Mouse (Mus musculus): ENCODE results near the gene Pip4k2c. TPM values are rescaled to one million over a fixed set of nuclear protein-coding genes. Genes with fewer than 3 reads are reported as not detected.
A peak's percentile ranks its signal among the peaks of the same experiment; 100 is the strongest.

Gene Pip4k2c
- polyA plus RNA-seq, 1 experiment from 2014 or later: 30.8 TPM

- Histone ChIP-seq H3K4me3 (ENCODE audit: low read length) (peak overlapping the region; percentile 47), H3K9ac (ENCODE audit: low read length) (no peak overlapping the region), H3K4me1 (replicated peaks; ENCODE audit: control insufficient read depth, insufficient read depth, low read length) (peaks cover 24% of the 10 kb centered on the region), H3K27me3 (ENCODE audit: control insufficient read depth, insufficient read depth, low read depth, low read length) (peaks cover 58% of the 10 kb centered on the region), H3K9me3 (ENCODE audit: control insufficient read depth, low read length) (no peaks in the 10 kb centered on the region), H3K27ac (ENCODE audit: low read length) (no peak overlapping the region), H3K4me2 (ENCODE audit: low read depth, low read length) (peak overlapping the region; percentile 67), H3K36me3 (ENCODE audit: control insufficient read depth, insufficient read depth, low read length) (no peaks in the 10 kb centered on the region)
- WGBS: 3% methylated on average over 22 of the region's 22 CpGs
- no peak for ATAC-seq (ENCODE audit: low read depth)
Observed at GRCm38 (mm10) chr10:127170002-127170401, 41.4 kb downstream of the Pip4k2c start.

DNA sequence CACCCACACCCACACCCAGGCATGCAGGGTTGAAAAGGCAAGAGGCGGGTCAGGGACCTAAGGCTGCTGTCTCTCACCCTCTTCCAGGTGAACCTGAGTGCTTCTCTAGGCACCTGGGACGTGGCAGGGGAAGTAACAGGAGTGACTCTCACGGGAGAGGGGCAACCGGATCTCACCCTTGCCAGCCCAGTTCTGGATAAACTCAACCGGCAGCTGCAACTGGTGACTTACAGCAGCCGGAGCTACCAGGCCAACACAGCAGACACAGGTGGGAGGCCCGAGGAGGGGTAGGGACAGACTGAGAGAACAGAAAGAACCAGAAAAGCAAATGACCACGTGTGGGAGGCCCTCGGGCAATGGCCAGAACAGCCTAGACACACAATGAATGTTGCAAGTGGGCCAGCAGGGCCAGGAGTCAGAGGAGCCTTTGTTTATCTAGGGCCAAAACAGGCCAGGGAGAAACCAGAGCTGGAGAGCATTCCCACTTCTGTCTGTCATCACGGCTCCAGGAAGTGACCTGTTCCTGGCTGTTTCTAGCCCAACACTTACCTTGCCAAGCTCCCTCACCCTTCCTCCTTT, 43.7 kb downstream of the Pip4k2c start:
- Histone ChIP-seq H3K36me3 (ENCODE audit: control insufficient read depth, insufficient read depth, low read length) (no peaks in the 10 kb centered on the region), H3K4me1 (replicated peaks; ENCODE audit: control insufficient read depth, insufficient read depth, low read length) (peaks cover 26% of the 10 kb centered on the region), H3K4me3 (ENCODE audit: low read length) (no peak overlapping the region), H3K9me3 (ENCODE audit: control insufficient read depth, low read length) (no peaks in the 10 kb centered on the region), H3K9ac (ENCODE audit: low read length) (no peak overlapping the region), H3K4me2 (ENCODE audit: low read depth, low read length) (no peak overlapping the region), H3K27ac (ENCODE audit: low read length) (no peak overlapping the region), H3K27me3 (ENCODE audit: control insufficient read depth, insufficient read depth, low read depth, low read length) (peaks cover 67% of the 10 kb centered on the region)
- WGBS: 24% methylated on average over 10 of the region's 10 CpGs
- no peak for ATAC-seq (ENCODE audit: low read depth)

- no peak overlapping the region for H3K9ac ChIP-seq (ENCODE audit: low read length)
- H3K9me3 ChIP-seq (ENCODE audit: control insufficient read depth, low read length): no peaks in the 10 kb centered on the region
- ATAC-seq (ENCODE audit: low read depth): no peak
- no peak overlapping the region for H3K27ac ChIP-seq (ENCODE audit: low read length)
- H3K27me3 ChIP-seq (ENCODE audit: control insufficient read depth, insufficient read depth, low read depth, low read length): peaks cover 66% of the 10 kb centered on the region
- H3K4me2 ChIP-seq (ENCODE audit: low read depth, low read length): no peak overlapping the region
- peaks cover 26% of the 10 kb centered on the region for H3K4me1 ChIP-seq (replicated peaks; ENCODE audit: control insufficient read depth, insufficient read depth, low read length)
- H3K4me3 ChIP-seq (ENCODE audit: low read length): peak overlapping the region; percentile 62
- WGBS: 24% methylated on average over 15 of the region's 15 CpGs
- no peaks in the 10 kb centered on the region for H3K36me3 ChIP-seq (ENCODE audit: control insufficient read depth, insufficient read depth, low read length)
Observed at GRCm38 (mm10) chr10:127166771-127167613, 44.4 kb downstream of the Pip4k2c start.

- H3K4me2 ChIP-seq (ENCODE audit: low read depth, low read length): peak overlapping the region; percentile 100
- no peak for ATAC-seq (ENCODE audit: low read depth)
- WGBS: 4% methylated on average over 11 of the region's 11 CpGs
- H3K36me3 ChIP-seq (ENCODE audit: control insufficient read depth, insufficient read depth, low read length): no peaks in the 10 kb centered on the region
- H3K27me3 ChIP-seq (ENCODE audit: control insufficient read depth, insufficient read depth, low read depth, low read length): peaks cover 62% of the 10 kb centered on the region
- H3K9me3 ChIP-seq (ENCODE audit: control insufficient read depth, low read length): no peaks in the 10 kb centered on the region
- peak overlapping the region; percentile 67 for H3K9ac ChIP-seq (ENCODE audit: low read length)
- H3K27ac ChIP-seq (ENCODE audit: low read length): no peak overlapping the region
- H3K4me3 ChIP-seq (ENCODE audit: low read length): peak overlapping the region; percentile 62
- H3K4me1 ChIP-seq (replicated peaks; ENCODE audit: control insufficient read depth, insufficient read depth, low read length): peaks cover 26% of the 10 kb centered on the region
Observed at GRCm38 (mm10) chr10:127166404-127166715, 45.0 kb downstream of the Pip4k2c start.

DNA sequence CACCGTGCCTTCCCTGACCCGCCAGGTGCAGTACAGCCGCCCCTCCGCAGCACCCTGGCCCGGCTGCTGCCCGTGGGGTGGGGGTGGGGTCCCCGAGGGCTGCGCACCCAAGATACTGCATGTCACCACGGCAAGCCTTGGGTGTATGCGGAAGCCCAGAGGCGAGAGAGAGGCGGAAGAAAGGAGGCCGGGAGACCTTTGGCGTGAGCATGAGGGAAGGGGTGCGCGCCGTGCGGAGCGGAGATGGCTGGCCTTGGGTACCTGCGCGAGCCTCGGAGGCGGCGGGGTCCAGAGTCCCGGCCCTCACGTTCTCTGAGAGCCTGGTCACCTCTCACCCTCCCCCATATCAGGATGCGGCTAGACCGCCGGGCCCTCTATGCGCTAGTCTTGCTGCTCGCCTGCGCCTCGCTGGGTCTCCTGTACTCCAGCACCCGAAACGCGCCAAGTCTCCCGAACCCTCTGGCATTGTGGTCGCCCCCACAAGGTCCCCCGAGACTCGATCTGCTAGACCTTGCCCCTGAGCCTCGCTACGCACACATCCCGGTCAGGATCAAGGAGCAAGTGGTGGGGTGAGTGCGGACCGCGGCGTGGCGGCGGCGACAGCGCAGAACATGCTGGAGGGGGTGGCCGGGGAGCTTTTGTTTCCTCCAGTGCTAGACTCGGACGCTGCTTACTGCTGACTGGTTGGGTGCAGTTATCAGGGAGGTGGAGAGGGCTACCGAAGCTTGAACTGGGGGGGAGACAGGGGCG, 45.6 kb downstream of the Pip4k2c start:
- H3K9me3 ChIP-seq (ENCODE audit: control insufficient read depth, low read length): no peaks in the 10 kb centered on the region
- ATAC-seq (ENCODE audit: low read depth): peak; percentile 32
- H3K4me1 ChIP-seq (replicated peaks; ENCODE audit: control insufficient read depth, insufficient read depth, low read length): peaks cover 26% of the 10 kb centered on the region
- H3K4me2 ChIP-seq (ENCODE audit: low read depth, low read length): peak overlapping the region; percentile 100
- no peaks in the 10 kb centered on the region for H3K36me3 ChIP-seq (ENCODE audit: control insufficient read depth, insufficient read depth, low read length)
- peak overlapping the region; percentile 67 for H3K9ac ChIP-seq (ENCODE audit: low read length)
- peaks cover 61% of the 10 kb centered on the region for H3K27me3 ChIP-seq (ENCODE audit: control insufficient read depth, insufficient read depth, low read depth, low read length)
- under 1% methylated on average over 51 of the region's 56 CpGs for WGBS
- H3K4me3 ChIP-seq (ENCODE audit: low read length): peak overlapping the region; percentile 62
- no peak overlapping the region for H3K27ac ChIP-seq (ENCODE audit: low read length)

DNA sequence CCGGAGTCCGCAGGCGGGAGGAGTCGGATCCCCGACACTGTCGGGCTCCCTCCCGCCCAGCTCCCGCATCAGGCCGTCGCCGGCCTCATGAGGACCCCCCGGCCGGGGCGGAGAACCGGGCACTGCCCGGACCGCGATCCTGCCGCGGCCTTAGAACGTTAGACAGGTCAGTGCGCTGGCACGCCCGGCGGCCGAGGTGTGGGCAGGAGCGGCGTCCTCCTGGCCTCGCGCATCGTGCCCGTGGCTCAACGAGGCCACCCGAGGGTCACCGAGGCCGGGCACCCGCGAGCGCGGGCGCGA, 46.1 kb downstream of the Pip4k2c start:
- Histone ChIP-seq H3K4me3 (ENCODE audit: low read length) (peak overlapping the region; percentile 62), H3K27ac (ENCODE audit: low read length) (0 out of 2 replicates have a peak overlapping the region, but pooled peaks have one; percentile 27), H3K36me3 (ENCODE audit: control insufficient read depth, insufficient read depth, low read length) (no peaks in the 10 kb centered on the region), H3K27me3 (ENCODE audit: control insufficient read depth, insufficient read depth, low read depth, low read length) (peaks cover 56% of the 10 kb centered on the region), H3K4me1 (replicated peaks; ENCODE audit: control insufficient read depth, insufficient read depth, low read length) (peaks cover 21% of the 10 kb centered on the region), H3K4me2 (ENCODE audit: low read depth, low read length) (peak overlapping the region; percentile 100), H3K9me3 (ENCODE audit: control insufficient read depth, low read length) (no peaks in the 10 kb centered on the region), H3K9ac (ENCODE audit: low read length) (peak overlapping the region; percentile 67)
- peak; percentile 53 for ATAC-seq (ENCODE audit: low read depth)
- 0% methylated on average over 36 of the region's 42 CpGs for WGBS

GRCm38 (mm10) chr10:127164631-127165353, 46.6 kb downstream of the Pip4k2c start, which contains the start of gene B4galnt1:
Gene B4galnt1 (plus strand): TSS chr10:127165225.
- ATAC-seq (ENCODE audit: low read depth): peak; percentile 91
- 3% methylated on average over 52 of the region's 52 CpGs for WGBS
- Histone ChIP-seq H3K9me3 (ENCODE audit: control insufficient read depth, low read length) (no peaks in the 10 kb centered on the region), H3K4me2 (ENCODE audit: low read depth, low read length) (peak within 1 kb of the TSS; percentile 100), H3K36me3 (ENCODE audit: control insufficient read depth, insufficient read depth, low read length) (no peaks in the 10 kb centered on the region), H3K27me3 (ENCODE audit: control insufficient read depth, insufficient read depth, low read depth, low read length) (peaks cover 51% of the 10 kb centered on the region), H3K4me3 (ENCODE audit: low read length) (peak within 1 kb of the TSS; percentile 62), H3K27ac (ENCODE audit: low read length) (0 out of 2 replicates have a peak within 1 kb of the TSS, but pooled peaks have one; percentile 27), H3K4me1 (replicated peaks; ENCODE audit: control insufficient read depth, insufficient read depth, low read length) (peaks cover 17% of the 10 kb centered on the region), H3K9ac (ENCODE audit: low read length) (peak within 1 kb of the TSS; percentile 67)

- ATAC-seq (ENCODE audit: low read depth): no peak
- WGBS: 86% methylated on average over 4 of the region's 4 CpGs
- Histone ChIP-seq H3K36me3 (ENCODE audit: control insufficient read depth, insufficient read depth, low read length) (no peaks in the 10 kb centered on the region), H3K4me1 (replicated peaks; ENCODE audit: control insufficient read depth, insufficient read depth, low read length) (peaks cover 17% of the 10 kb centered on the region), H3K4me2 (ENCODE audit: low read depth, low read length) (no peak overlapping the region), H3K27ac (ENCODE audit: low read length) (no peak overlapping the region), H3K9ac (ENCODE audit: low read length) (no peak overlapping the region), H3K4me3 (ENCODE audit: low read length) (no peak overlapping the region), H3K9me3 (ENCODE audit: control insufficient read depth, low read length) (no peaks in the 10 kb centered on the region), H3K27me3 (ENCODE audit: control insufficient read depth, insufficient read depth, low read depth, low read length) (peaks cover 45% of the 10 kb centered on the region)
Observed at GRCm38 (mm10) chr10:127164190-127164589, 47.2 kb downstream of the Pip4k2c start.

Measured in lung, embryonic 16.5 days (tissue).